Mouse (Mus musculus) heart, adult 2 months (tissue): ENCODE measurements around the gene Card9. TPM values are rescaled to one million over a fixed set of nuclear protein-coding genes. Genes with fewer than 3 reads are reported as not detected.

Experiments
- DNase-seq, 2 experiments: peaks; one replicate each; pipeline ENCODE4 v3.0.0; 2021
- H3K27ac ChIP-seq: fragments of 200-600 bp; 2 replicates; pipeline ENCODE4 v1.8.1; 2022
- H3K27me3 ChIP-seq: fragments of 200-500 bp; 2 replicates; pipeline ENCODE4 v1.6.1; 2012; ENCODE audit warnings: mild to moderate bottlenecking, low read length, inconsistent platforms, mixed read lengths; ENCODE audit not compliant: control insufficient read depth, insufficient read depth
- H3K36me3 ChIP-seq: fragments of 200-500 bp; 2 replicates; pipeline ENCODE4 v1.6.1; 2012; ENCODE audit warnings: low read length, inconsistent platforms; ENCODE audit not compliant: control insufficient read depth, insufficient read depth
- H3K4me1 ChIP-seq: fragments of 200-500 bp; 2 replicates; pipeline ENCODE4 v1.6.1; 2011; ENCODE audit warnings: low read length; ENCODE audit not compliant: control insufficient read depth, insufficient read depth
- H3K4me3 ChIP-seq: fragments of 200-600 bp; 2 replicates; pipeline ENCODE4 v1.8.1; 2022
- H3K79me2 ChIP-seq: fragments of 200-500 bp; replicated peaks from 2 replicates; pipeline ENCODE4 v1.6.1; 2012; ENCODE audit warnings: mild to moderate bottlenecking, inconsistent platforms, low read length, moderate library complexity, mixed read lengths; ENCODE audit not compliant: control insufficient read depth, insufficient read depth
- H3K9ac ChIP-seq: fragments of 200-500 bp; 2 replicates; pipeline ENCODE4 v1.6.1; 2012; ENCODE audit warnings: low read depth, mild to moderate bottlenecking, control low read depth, inconsistent platforms, low read length, mixed read lengths
- CTCF ChIP-seq: fragments of 200-600 bp; IDR thresholded peaks from 2 replicates; pipeline ENCODE4 v1.8.1; 2022; ENCODE audit warnings: antibody characterized with exemption, mild to moderate bottlenecking, moderate library complexity
- EP300 ChIP-seq: fragments of 200-500 bp; IDR thresholded peaks from 2 replicates; pipeline ENCODE4 v1.6.1; 2011; ENCODE audit warnings: low read depth, low read length, control low read depth; ENCODE audit not compliant: insufficient read depth
- POLR2A ChIP-seq: fragments of 200-500 bp; IDR thresholded peaks from 2 replicates; pipeline ENCODE4 v1.6.1; 2011; ENCODE audit warnings: mild to moderate bottlenecking, low read depth, low read length, control low read depth; ENCODE audit not compliant: insufficient read depth
- WGBS: fragments of 180-500 bp; shearing (Covaris S2); methylation state at CpG from one replicate; pipeline ENCODE4 v1.1.7; 2018; 5-methylcytosine and 5-hydroxymethylcytosine counted together
- intact Hi-C: fragments of 180-260 bp; cut with DNase I; formaldehyde crosslinking; loops from one replicate; pipeline ENCODE4 v1.15.1; 2025
- polyA plus RNA-seq: library from polyadenylated mRNA; depleted of rRNA; stranded (reverse); fragments of >200 nt; gene quantifications from 2 replicates; pipeline ENCODE4 v1.2.3, GENCODE M21; 2012; rRNA removed
- total RNA-seq, 2 experiments: library from RNA; stranded (reverse); gene quantifications; 2 replicates each; pipeline ENCODE4 v1.2.3; 2021

The Card9 gene
- total and polyA plus RNA-seq, 3 experiments: 1.0 to 4.1 (median 1.2) TPM

DNA sequence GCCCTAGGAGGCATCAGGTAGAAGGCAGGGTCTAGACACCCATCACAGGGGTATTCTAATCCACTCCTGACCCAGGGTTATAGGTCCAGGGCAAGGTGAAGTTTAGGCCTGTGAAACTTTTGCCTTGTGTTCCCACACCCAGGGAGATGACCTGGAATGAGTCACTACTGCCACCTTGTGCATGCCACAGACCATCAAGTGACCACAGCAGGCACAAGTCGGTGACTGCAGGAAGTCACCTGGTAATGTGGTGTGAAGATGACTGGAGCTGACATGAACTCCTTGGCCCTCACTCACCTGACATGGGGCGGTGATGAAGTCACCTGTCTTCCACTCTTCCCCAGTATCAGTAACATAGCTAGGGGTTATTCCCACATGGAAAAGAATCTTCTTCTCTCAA lies 47.9 kb downstream of the Card9 start:
- Histone ChIP-seq H3K27me3 (no peaks in the 10 kb centered on the region), H3K36me3 (no peaks in the 10 kb centered on the region), H3K79me2 (no peaks in the 10 kb centered on the region), H3K9ac (no peak overlapping the region), H3K4me3 (no peak overlapping the region), H3K27ac (no peak overlapping the region), H3K4me1 (peaks cover 5% of the 10 kb centered on the region)
- intact Hi-C loops: no loop called here
- DNase-seq: no peak
- WGBS: 52% methylated on average over 2 of the region's 2 CpGs
- TF ChIP-seq CTCF (peak; percentile 40), POLR2A (no peak), EP300 (no peak)

GRCm38 (mm10) chr2:26311936-26312335 lies 48.8 kb downstream of the Card9 start:
- H3K27ac ChIP-seq: no peak overlapping the region
- no peak overlapping the region for H3K9ac ChIP-seq
- H3K36me3 ChIP-seq: no peaks in the 10 kb centered on the region
- peaks cover 5% of the 10 kb centered on the region for H3K4me1 ChIP-seq
- no peaks in the 10 kb centered on the region for H3K79me2 ChIP-seq
- H3K4me3 ChIP-seq: no peak overlapping the region
- TF ChIP-seq POLR2A (no peak), EP300 (no peak), CTCF (no peak)
- no peak for DNase-seq
- H3K27me3 ChIP-seq: no peaks in the 10 kb centered on the region
- 60% methylated on average over 5 of the region's 5 CpGs for WGBS
- intact Hi-C loops: no loop called here

GRCm38 (mm10) chr2:26309739-26310138 lies 51.0 kb downstream of the Card9 start:
- DNase-seq: no peak
- WGBS: 29% methylated on average over 10 of the region's 10 CpGs
- H3K27ac ChIP-seq: no peak overlapping the region; the same call in 1 of the 2 replicates
- no peaks in the 10 kb centered on the region for H3K36me3 ChIP-seq
- TF ChIP-seq POLR2A (no peak), EP300 (no peak), CTCF (no peak)
- H3K4me3 ChIP-seq: no peak overlapping the region
- H3K9ac ChIP-seq: no peak overlapping the region
- no peaks in the 10 kb centered on the region for H3K4me1 ChIP-seq
- intact Hi-C loops: no loop called here
- no peaks in the 10 kb centered on the region for H3K27me3 ChIP-seq
- H3K79me2 ChIP-seq: no peaks in the 10 kb centered on the region

DNA sequence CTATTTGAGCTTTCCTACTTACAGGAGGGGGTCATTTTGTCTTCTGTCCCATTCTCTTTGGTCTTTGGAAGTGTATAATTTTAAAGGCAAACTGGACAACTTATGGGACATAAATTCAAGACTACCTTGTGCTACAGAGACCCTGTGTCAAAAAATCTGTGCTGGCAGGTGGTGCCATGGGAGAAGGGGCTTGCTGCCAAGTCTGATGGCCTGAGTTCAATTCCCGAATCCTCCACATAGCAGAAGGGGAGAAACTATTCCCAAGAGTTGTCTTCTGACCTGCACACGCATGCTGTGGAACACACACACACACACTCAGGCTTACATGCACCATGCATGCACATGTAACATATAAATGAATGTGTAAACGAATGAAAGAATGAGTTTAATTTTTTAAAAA lies 54.0 kb downstream of the Card9 start:
- Histone ChIP-seq H3K36me3 (no peaks in the 10 kb centered on the region), H3K9ac (no peak overlapping the region), H3K27me3 (no peaks in the 10 kb centered on the region), H3K27ac (no peak overlapping the region), H3K79me2 (no peaks in the 10 kb centered on the region), H3K4me1 (no peaks in the 10 kb centered on the region), H3K4me3 (no peak overlapping the region)
- 87% methylated on average over 3 of the region's 3 CpGs for WGBS
- TF ChIP-seq EP300: no peak
- no peak for TF ChIP-seq CTCF
- no peak for TF ChIP-seq POLR2A
- no peak for DNase-seq
- intact Hi-C loops: no loop called here

DNA sequence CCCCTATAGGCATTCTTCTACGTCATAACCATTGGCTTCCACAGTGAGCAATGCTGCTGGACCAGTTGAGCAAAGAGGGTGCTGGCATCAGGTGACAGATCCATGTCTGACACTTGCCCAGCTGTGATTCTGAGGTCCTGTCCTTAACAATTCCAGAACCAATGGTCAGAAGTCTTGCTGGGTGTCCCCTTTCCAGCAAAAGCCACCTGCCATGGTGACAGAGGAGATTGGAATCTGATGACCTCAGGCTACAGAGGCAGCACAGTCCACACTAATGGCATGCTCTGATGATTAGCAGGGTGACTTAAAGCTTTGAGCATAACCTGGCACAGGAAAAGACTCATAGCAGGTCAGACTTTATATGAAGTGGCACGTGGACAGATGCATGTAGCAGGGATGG lies 55.2 kb downstream of the Card9 start:
- Histone ChIP-seq H3K27ac (no peak overlapping the region), H3K27me3 (no peaks in the 10 kb centered on the region), H3K36me3 (no peaks in the 10 kb centered on the region), H3K79me2 (no peaks in the 10 kb centered on the region), H3K9ac (no peak overlapping the region), H3K4me1 (no peaks in the 10 kb centered on the region; the same call in 1 of the 2 replicates), H3K4me3 (no peak overlapping the region)
- 76% methylated on average over 2 of the region's 2 CpGs for WGBS
- TF ChIP-seq POLR2A (no peak), EP300 (no peak), CTCF (no peak)
- no peak for DNase-seq
- intact Hi-C loops: no loop called here

- no peaks in the 10 kb centered on the region for H3K36me3 ChIP-seq
- H3K27ac ChIP-seq: no peak overlapping the region
- TF ChIP-seq CTCF: no peak
- no peak for TF ChIP-seq EP300
- TF ChIP-seq POLR2A: no peak
- no peak overlapping the region for H3K4me3 ChIP-seq
- H3K79me2 ChIP-seq: no peaks in the 10 kb centered on the region
- intact Hi-C loops: no loop called here
- no peaks in the 10 kb centered on the region; the same call in 1 of the 2 replicates for H3K4me1 ChIP-seq
- H3K27me3 ChIP-seq: no peaks in the 10 kb centered on the region
- H3K9ac ChIP-seq: no peak overlapping the region
- WGBS: 72% methylated on average over 1 of the region's 1 CpGs
- DNase-seq: no peak
Observed at GRCm38 (mm10) chr2:26304711-26305110, 56.0 kb downstream of the Card9 start.

Other genes starting within 250 kb of the Card9 start
- gene Nacc2, start 237.7 kb downstream of the Card9 start, total RNA-seq: 10 to 100 TPM; 31.6 to 31.8 TPM
- 19.0 and 20.5 TPM in 2 replicates for gene Nacc2, start 237.7 kb downstream of the Card9 start, polyA plus RNA-seq
- gene Lhx3, start 152.6 kb downstream of the Card9 start, total RNA-seq: not detected
- gene Lhx3, start 152.6 kb downstream of the Card9 start, polyA plus RNA-seq: not detected in 2 replicates
- 10 to 100 TPM; 17.3 to 22.2 TPM for gene Qsox2, start 123.4 kb downstream of the Card9 start, total RNA-seq
- 11.1 and 18.1 TPM in 2 replicates for gene Qsox2, start 123.4 kb downstream of the Card9 start, polyA plus RNA-seq
- under 1 TPM; 0.09 to 0.13 TPM for gene Ccdc187, start 66.4 kb downstream of the Card9 start, total RNA-seq
- gene Ccdc187, start 66.4 kb downstream of the Card9 start, polyA plus RNA-seq: 0.09 and 0.37 TPM in 2 replicates
- 100 to 1,000 TPM; 169 to 249 TPM for gene Gpsm1, start 45.4 kb downstream of the Card9 start, total RNA-seq
- 301 and 369 TPM in 2 replicates for gene Gpsm1, start 45.4 kb downstream of the Card9 start, polyA plus RNA-seq
- gene Dnlz, start 8.8 kb downstream of the Card9 start, total RNA-seq: 10 to 100 TPM; 23.2 to 25.9 TPM
- 22.6 and 22.7 TPM in 2 replicates for gene Dnlz, start 8.8 kb downstream of the Card9 start, polyA plus RNA-seq
- gene Snapc4, start 19.7 kb upstream of the Card9 start, total RNA-seq: 1 to 10 TPM; 7.2 to 9.5 TPM
- gene Snapc4, start 19.7 kb upstream of the Card9 start, polyA plus RNA-seq: 20.4 and 24.3 TPM in 2 replicates
- 10 to 100 TPM; 40.5 to 46.9 TPM for gene Entr1, start 28.4 kb upstream of the Card9 start, total RNA-seq
- 59.7 and 85.6 TPM in 2 replicates for gene Entr1, start 28.4 kb upstream of the Card9 start, polyA plus RNA-seq
- 100 to 1,000 TPM; 139 to 160 TPM for gene Pmpca, start 28.4 kb upstream of the Card9 start, total RNA-seq
- gene Pmpca, start 28.4 kb upstream of the Card9 start, polyA plus RNA-seq: 69.1 and 123 TPM in 2 replicates
- gene Inpp5e, start 48.3 kb upstream of the Card9 start, total RNA-seq: 10 to 100 TPM; 15.8 to 16.3 TPM
- 22.1 and 23.6 TPM in 2 replicates for gene Inpp5e, start 48.3 kb upstream of the Card9 start, polyA plus RNA-seq
- 10 to 100 TPM; 36.3 to 40.4 TPM for gene Sec16a, start 84.3 kb upstream of the Card9 start, total RNA-seq
- gene Sec16a, start 84.3 kb upstream of the Card9 start, polyA plus RNA-seq: 37.5 and 50.1 TPM in 2 replicates
- 10 to 100 TPM; 31.6 to 32.4 TPM for gene Notch1, start 155.7 kb upstream of the Card9 start, total RNA-seq
- gene Notch1, start 155.7 kb upstream of the Card9 start, polyA plus RNA-seq: 22.0 and 23.2 TPM in 2 replicates
- gene Egfl7, start 219.1 kb upstream of the Card9 start, total RNA-seq: 100 to 1,000 TPM; 102 to 111 TPM
- 499 and 610 TPM in 2 replicates for gene Egfl7, start 219.1 kb upstream of the Card9 start, polyA plus RNA-seq
- gene Gm20532, start 225.7 kb upstream of the Card9 start, total RNA-seq: not detected
- not detected in 2 replicates for gene Gm20532, start 225.7 kb upstream of the Card9 start, polyA plus RNA-seq
- 10 to 100 TPM; 52.8 to 59.2 TPM for gene Agpat2, start 243.5 kb upstream of the Card9 start, total RNA-seq
- 117 and 142 TPM in 2 replicates for gene Agpat2, start 243.5 kb upstream of the Card9 start, polyA plus RNA-seq